Mouse (Mus musculus) testis, adult 2 months (tissue): Measurements from ENCODE around the gene Atp13a1.

ENCODE experiments used
- CTCF ChIP-seq: fragments of 200-500 bp; IDR thresholded peaks from 2 replicates; pipeline ENCODE4 v1.5.1; 2012; ENCODE audit warnings: low read depth, mild to moderate bottlenecking, inconsistent platforms, low read length, moderate library complexity; ENCODE audit not compliant: control insufficient read depth, insufficient read depth, insufficient replicate concordance
- POLR2A ChIP-seq: fragments of 200-500 bp; IDR thresholded peaks from 2 replicates; pipeline ENCODE4 v1.6.1; 2012; ENCODE audit warnings: low read depth, mild to moderate bottlenecking, inconsistent platforms, low read length, moderate library complexity; ENCODE audit not compliant: control insufficient read depth

DNA sequence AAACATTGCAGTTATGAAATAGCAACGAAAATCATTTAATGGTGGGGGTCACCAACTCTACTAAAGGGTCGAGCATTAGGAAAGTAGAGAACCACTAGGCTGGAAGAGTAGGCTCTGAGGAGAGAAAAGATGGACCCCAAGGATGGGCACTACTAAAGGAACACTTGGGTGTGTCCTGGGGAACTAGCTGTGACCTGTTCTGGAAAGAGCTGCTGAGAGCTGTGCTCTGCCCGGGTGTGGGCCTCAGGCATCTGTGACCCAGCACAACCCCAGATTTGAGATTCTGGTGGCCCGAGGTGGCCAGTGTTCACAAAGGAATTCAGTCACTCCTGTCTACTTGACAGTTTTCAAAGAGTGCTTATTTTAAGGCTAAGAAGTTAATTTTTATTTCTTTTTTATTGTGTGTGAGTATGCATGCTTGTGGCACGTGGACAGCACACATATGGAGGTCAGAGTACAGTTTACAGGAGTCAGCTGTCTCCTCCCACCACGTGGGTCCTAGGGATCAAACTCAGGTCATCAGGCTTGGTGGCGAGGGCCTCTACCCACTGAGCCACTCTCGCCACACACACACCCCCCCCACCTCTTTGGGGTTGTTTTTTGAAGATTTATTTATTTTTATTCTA, 46.2 kb downstream of the Atp13a1 start:
- TF ChIP-seq CTCF (no peak), POLR2A (no peak)
